Mouse (Mus musculus): ENCODE measurements around the gene Olfr155. TPM values are rescaled to one million over a fixed set of nuclear protein-coding genes. Genes with fewer than 3 reads are reported as not detected.

Gene Olfr155
- total and polyA plus RNA-seq, 2 experiments from 2014 or later = not detected

DNA sequence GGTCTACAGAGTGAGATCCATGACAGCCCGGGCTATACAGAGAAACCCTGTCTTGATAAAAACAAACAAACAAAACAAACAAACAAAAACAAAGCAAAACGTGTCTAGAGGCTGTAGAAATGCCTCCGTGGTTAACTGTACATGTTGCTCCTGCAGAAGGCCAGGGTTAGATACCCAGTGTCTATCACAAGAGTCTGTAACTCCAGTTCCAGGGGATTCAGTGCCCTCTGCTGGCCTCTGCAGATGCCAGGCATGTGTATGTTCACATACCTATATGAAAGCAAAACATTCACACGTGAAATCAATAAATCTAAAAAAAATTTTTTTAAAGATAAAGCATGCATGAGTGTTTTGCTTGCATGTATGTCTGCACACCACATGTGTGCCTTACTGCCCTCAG is 11.9 kb downstream of the Olfr155 start:
- no peak overlapping the region for H3K9ac ChIP-seq (replicated peaks; ENCODE audit: low read length, poor library complexity, severe bottlenecking)
- WGBS = 71% methylated on average over 4 of the region's 4 CpGs
- peak; percentile 32 for TF ChIP-seq CTCF (IDR thresholded peaks at IDR 0.05)
- H3K4me2 ChIP-seq (ENCODE audit: low read depth, low read length, poor library complexity, severe bottlenecking) = no peak overlapping the region
- ATAC-seq (ENCODE audit: low FRiP score) (no peak), DNase-seq (ENCODE audit: low spot score) (no peak)
- H3K4me3 ChIP-seq (ENCODE audit: low read depth, low read length) = no peak overlapping the region
- no peaks in the 10 kb centered on the region for H3K4me1 ChIP-seq (ENCODE audit: insufficient read depth, low read length)
- H3K36me3 ChIP-seq (ENCODE audit: insufficient read depth, low read length) = no peaks in the 10 kb centered on the region
- no peak overlapping the region for H3K27ac ChIP-seq (ENCODE audit: low read depth, low read length)
- no peaks in the 10 kb centered on the region for H3K9me3 ChIP-seq (ENCODE audit: low read length)
- no peaks in the 10 kb centered on the region for H3K27me3 ChIP-seq (ENCODE audit: insufficient read depth, low read length)

- no peaks in the 10 kb centered on the region for H3K4me1 ChIP-seq (ENCODE audit: insufficient read depth, low read length)
- 91% methylated on average over 10 of the region's 10 CpGs for WGBS
- no peak overlapping the region for H3K4me2 ChIP-seq (ENCODE audit: low read depth, low read length, poor library complexity, severe bottlenecking)
These were observed 18.5 kb downstream of the Olfr155 start for GRCm38 (mm10) chr4:43869821-43870220.

GRCm38 (mm10) chr4:43874501-43874900 is 23.1 kb downstream of the Olfr155 start:
- Histone ChIP-seq H3K27me3 (ENCODE audit: insufficient read depth, low read length) (no peaks in the 10 kb centered on the region), H3K4me3 (ENCODE audit: low read depth, low read length) (peak overlapping the region; percentile 94), H3K9ac (replicated peaks; ENCODE audit: low read length, poor library complexity, severe bottlenecking) (no peak overlapping the region), H3K36me3 (ENCODE audit: insufficient read depth, low read length) (no peaks in the 10 kb centered on the region), H3K27ac (ENCODE audit: low read depth, low read length) (no peak overlapping the region), H3K9me3 (ENCODE audit: low read length) (no peaks in the 10 kb centered on the region), H3K4me2 (ENCODE audit: low read depth, low read length, poor library complexity, severe bottlenecking) (peak overlapping the region; percentile 88), H3K4me1 (ENCODE audit: insufficient read depth, low read length) (0 out of 2 replicates have a peak, but pooled peaks cover 6% of the 10 kb centered on the region)
- TF ChIP-seq CTCF (IDR thresholded peaks at IDR 0.05) = no peak
- ATAC-seq (ENCODE audit: low FRiP score) (no peak), DNase-seq (ENCODE audit: low spot score) (no peak)
- 40% methylated on average over 7 of the region's 7 CpGs for WGBS

More at GRCm38 (mm10) chr4:43869821-43870220, 18.5 kb downstream of the Olfr155 start:
- H3K27me3 ChIP-seq (ENCODE audit: insufficient read depth, low read length) = no peaks in the 10 kb centered on the region
- DNase-seq (ENCODE audit: low spot score) (no peak), ATAC-seq (ENCODE audit: low FRiP score) (no peak)
- H3K9ac ChIP-seq (replicated peaks; ENCODE audit: low read length, poor library complexity, severe bottlenecking) = no peak overlapping the region
- no peaks in the 10 kb centered on the region for H3K36me3 ChIP-seq (ENCODE audit: insufficient read depth, low read length)
- H3K27ac ChIP-seq (ENCODE audit: low read depth, low read length) = no peak overlapping the region
- H3K9me3 ChIP-seq (ENCODE audit: low read length) = no peaks in the 10 kb centered on the region
- TF ChIP-seq CTCF (IDR thresholded peaks at IDR 0.05) = no peak
- no peak overlapping the region for H3K4me3 ChIP-seq (ENCODE audit: low read depth, low read length)

- no peak for TF ChIP-seq CTCF (IDR thresholded peaks at IDR 0.05)
- Histone ChIP-seq H3K4me2 (ENCODE audit: low read depth, low read length, poor library complexity, severe bottlenecking) (peak within 1 kb of the TSS; percentile 88), H3K36me3 (ENCODE audit: insufficient read depth, low read length) (no peaks in the 10 kb centered on the region), H3K9me3 (ENCODE audit: low read length) (no peaks in the 10 kb centered on the region), H3K4me1 (ENCODE audit: insufficient read depth, low read length) (0 out of 2 replicates have a peak, but pooled peaks cover 6% of the 10 kb centered on the region), H3K4me3 (ENCODE audit: low read depth, low read length) (peak within 1 kb of the TSS; percentile 94), H3K9ac (replicated peaks; ENCODE audit: low read length, poor library complexity, severe bottlenecking) (peak within 1 kb of the TSS; percentile 64), H3K27me3 (ENCODE audit: insufficient read depth, low read length) (no peaks in the 10 kb centered on the region), H3K27ac (ENCODE audit: low read depth, low read length) (peak within 1 kb of the TSS; percentile 14; the same call in 1 of the 2 replicates)
- DNase-seq (ENCODE audit: low spot score) (peak; percentile 89), ATAC-seq (ENCODE audit: low FRiP score) (peak; percentile 94)
- 3% methylated on average over 47 of the region's 73 CpGs for WGBS
These were observed 24.0 kb downstream of the Olfr155 start, which contains the start of gene Reck for GRCm38 (mm10) chr4:43875160-43875918. Gene Reck, plus strand, starts transcription at chr4:43875530.

GRCm38 (mm10) chr4:43875919-43876411 is 24.6 kb downstream of the Olfr155 start:
- WGBS = under 1% methylated on average over 20 of the region's 20 CpGs
- 0 out of 2 replicates have a peak, but pooled peaks cover 6% of the 10 kb centered on the region for H3K4me1 ChIP-seq (ENCODE audit: insufficient read depth, low read length)
- no peaks in the 10 kb centered on the region for H3K36me3 ChIP-seq (ENCODE audit: insufficient read depth, low read length)
- ATAC-seq (ENCODE audit: low FRiP score) (peak; percentile 60; the same call in 1 of the 2 replicates), DNase-seq (ENCODE audit: low spot score) (no peak)
- H3K4me3 ChIP-seq (ENCODE audit: low read depth, low read length) = peak overlapping the region; percentile 94
- H3K27me3 ChIP-seq (ENCODE audit: insufficient read depth, low read length) = no peaks in the 10 kb centered on the region
- H3K9me3 ChIP-seq (ENCODE audit: low read length) = no peaks in the 10 kb centered on the region
- peak overlapping the region; percentile 14; the same call in 1 of the 2 replicates for H3K27ac ChIP-seq (ENCODE audit: low read depth, low read length)
- 0 out of 2 replicates have a peak, but pooled peaks have one; percentile 8 for TF ChIP-seq CTCF (IDR thresholded peaks at IDR 0.05)
- H3K9ac ChIP-seq (replicated peaks; ENCODE audit: low read length, poor library complexity, severe bottlenecking) = peak overlapping the region; percentile 64
- peak overlapping the region; percentile 88 for H3K4me2 ChIP-seq (ENCODE audit: low read depth, low read length, poor library complexity, severe bottlenecking)

GRCm38 (mm10) chr4:43877230-43877629 is 25.9 kb downstream of the Olfr155 start:
- no peak for DNase-seq (ENCODE audit: low spot score)
- no peak for ATAC-seq (ENCODE audit: low FRiP score)
- H3K4me1 ChIP-seq (ENCODE audit: insufficient read depth, low read length) = 0 out of 2 replicates have a peak, but pooled peaks cover 6% of the 10 kb centered on the region
- H3K9me3 ChIP-seq (ENCODE audit: low read length) = no peaks in the 10 kb centered on the region
- WGBS = 97% methylated on average over 1 of the region's 1 CpGs
- no peak overlapping the region for H3K4me3 ChIP-seq (ENCODE audit: low read depth, low read length)
- H3K27me3 ChIP-seq (ENCODE audit: insufficient read depth, low read length) = no peaks in the 10 kb centered on the region
- H3K36me3 ChIP-seq (ENCODE audit: insufficient read depth, low read length) = no peaks in the 10 kb centered on the region
- TF ChIP-seq CTCF (IDR thresholded peaks at IDR 0.05) = no peak
- H3K9ac ChIP-seq (replicated peaks; ENCODE audit: low read length, poor library complexity, severe bottlenecking) = no peak overlapping the region
- no peak overlapping the region for H3K27ac ChIP-seq (ENCODE audit: low read depth, low read length)
- H3K4me2 ChIP-seq (ENCODE audit: low read depth, low read length, poor library complexity, severe bottlenecking) = no peak overlapping the region
